Mouse (Mus musculus): ENCODE results near the gene Zfp189. TPM values are rescaled to one million over a fixed set of nuclear protein-coding genes. Genes with fewer than 3 reads are reported as not detected.
"Not testable (repeated sequence)": the region's sequence is repeated elsewhere in the genome, so short reads cannot be mapped to it uniquely, and the experiment has no call there.

Gene Zfp189
- 3.5 and 3.8 TPM in 2 replicates for polyA plus RNA-seq (2015; fragmentation: Nextera tagmentation; extraction: Ambion mirVana)

DNA sequence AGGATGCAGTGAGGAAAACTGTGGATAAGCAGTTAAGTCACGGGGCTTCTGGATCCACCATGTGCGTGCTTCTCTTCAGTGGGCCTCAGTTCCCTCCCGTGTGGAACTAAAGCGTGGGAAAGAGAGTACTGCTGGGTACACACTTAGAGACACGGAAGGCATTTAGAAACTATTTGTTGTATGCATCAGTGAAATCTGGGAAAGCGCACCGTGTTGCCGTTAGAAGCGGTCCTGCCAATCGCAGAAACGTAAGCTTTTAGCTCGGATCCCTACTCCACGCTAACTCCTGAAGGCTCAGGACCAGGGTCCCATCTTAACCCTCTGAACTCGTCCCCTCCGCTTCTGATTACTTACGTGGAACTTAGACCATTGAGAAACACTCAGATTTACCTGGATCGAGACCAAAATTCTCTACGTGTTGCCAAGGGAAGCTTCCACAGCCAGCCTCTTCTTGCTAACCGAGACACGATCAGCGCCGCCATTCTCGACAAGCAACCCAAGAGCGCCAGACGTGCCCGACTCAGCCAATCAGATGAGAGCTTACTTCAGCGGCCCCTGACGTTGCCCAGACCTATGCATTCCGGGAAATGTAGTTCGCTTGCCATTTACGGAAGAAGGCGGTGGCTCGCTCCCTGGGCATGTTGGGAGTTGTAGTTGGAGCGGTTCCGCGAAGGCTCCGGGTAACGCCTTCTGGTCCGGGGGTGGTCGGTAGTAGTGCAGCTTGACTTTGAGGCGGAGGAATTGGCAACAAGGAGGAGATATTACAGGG is at the start of gene Zfp189, which contains the start of gene Mrpl50:
Zfp189 (plus strand) TSS at position 605 of the 769 bp plus-strand sequence.
Mrpl50 (minus strand) TSS at position 522 of the 769 bp plus-strand sequence.
- H3K36me3 ChIP-seq (ENCODE audit: control insufficient read depth, insufficient read depth) = peaks cover 9% of the 10 kb centered on the region
- H3K27me3 ChIP-seq (ENCODE audit: control insufficient read depth, insufficient read depth, low read depth, low read length) = no peaks in the 10 kb centered on the region
- peak within 1 kb of the TSS; percentile 81 for H3K9ac ChIP-seq (ENCODE audit: low read depth, low read length)
- H3K4me1 ChIP-seq (ENCODE audit: control insufficient read depth, low read depth, low read length) = peaks cover 12% of the 10 kb centered on the region
- no peaks in the 10 kb centered on the region for H3K9me3 ChIP-seq (replicated peaks; ENCODE audit: control insufficient read depth, low read length)
- ATAC-seq (ENCODE audit: low read depth) = peak; percentile 99
- peak within 1 kb of the TSS; percentile 86 for H3K4me3 ChIP-seq (ENCODE audit: low read depth, low read length)
- H3K4me2 ChIP-seq (ENCODE audit: low read depth, low read length) = peak within 1 kb of the TSS; percentile 81
- WGBS (ENCODE audit: insufficient replicate concordance) = under 1% methylated on average over 41 of the region's 41 CpGs
- H3K27ac ChIP-seq (ENCODE audit: low read length) = peak within 1 kb of the TSS; percentile 75

DNA sequence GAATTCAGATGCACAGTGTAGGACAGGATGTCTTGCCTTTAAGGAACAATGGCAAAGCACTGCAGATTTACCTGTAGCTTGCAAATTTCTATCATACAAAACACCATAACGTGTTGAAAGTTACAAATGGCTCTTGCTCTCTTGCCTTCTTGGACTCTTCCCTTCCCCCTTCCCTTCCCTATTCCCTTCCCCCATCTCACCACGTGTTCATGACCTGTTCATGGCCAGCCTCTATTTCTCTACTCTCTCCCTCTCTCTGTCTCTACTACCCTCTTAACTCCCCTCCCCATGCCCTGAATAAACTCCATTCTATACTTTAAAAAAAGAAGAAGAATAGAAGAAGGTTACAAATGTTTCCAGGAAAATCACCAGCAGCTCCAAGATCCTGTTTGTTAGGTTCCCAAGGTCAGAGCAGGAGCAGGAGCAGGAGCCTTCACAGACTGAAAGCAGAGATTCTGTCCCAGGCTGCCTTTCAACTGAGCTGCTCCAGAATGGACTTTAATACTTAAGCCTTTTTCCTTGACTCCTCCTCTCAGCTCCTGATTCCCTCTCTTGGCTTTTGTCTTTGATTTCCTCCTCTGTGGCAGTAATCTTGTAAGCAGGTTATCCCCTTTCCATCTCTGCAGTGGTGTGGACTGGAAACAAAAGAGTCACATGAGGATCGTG is 47.4 kb upstream of the Zfp189 start, which contains the start of gene Acnat1:
Acnat1 (minus strand) TSS at position 478 of the 666 bp plus-strand sequence.
- no peaks in the 10 kb centered on the region for H3K27me3 ChIP-seq (ENCODE audit: control insufficient read depth, insufficient read depth, low read depth, low read length)
- H3K9ac ChIP-seq (ENCODE audit: low read depth, low read length) = no peak within 1 kb of the TSS
- H3K36me3 ChIP-seq (ENCODE audit: control insufficient read depth, insufficient read depth) = no peaks in the 10 kb centered on the region
- H3K27ac ChIP-seq (ENCODE audit: low read length) = peak within 1 kb of the TSS; percentile 20
- no peak for ATAC-seq (ENCODE audit: low read depth)
- WGBS (ENCODE audit: insufficient replicate concordance) = 38% methylated on average over 3 of the region's 3 CpGs
- H3K4me2 ChIP-seq (ENCODE audit: low read depth, low read length) = peak within 1 kb of the TSS; percentile 2
- no peak within 1 kb of the TSS for H3K4me3 ChIP-seq (ENCODE audit: low read depth, low read length)
- peaks cover 32% of the 10 kb centered on the region for H3K4me1 ChIP-seq (ENCODE audit: control insufficient read depth, low read depth, low read length)
- no peaks in the 10 kb centered on the region for H3K9me3 ChIP-seq (replicated peaks; ENCODE audit: control insufficient read depth, low read length)

- H3K9me3 ChIP-seq (replicated peaks; ENCODE audit: control insufficient read depth, low read length) = no peaks in the 10 kb centered on the region
- peak overlapping the region; percentile 20 for H3K27ac ChIP-seq (ENCODE audit: low read length)
- H3K4me3 ChIP-seq (ENCODE audit: low read depth, low read length) = no peak overlapping the region
- H3K4me1 ChIP-seq (ENCODE audit: control insufficient read depth, low read depth, low read length) = peaks cover 32% of the 10 kb centered on the region
- H3K36me3 ChIP-seq (ENCODE audit: control insufficient read depth, insufficient read depth) = no peaks in the 10 kb centered on the region
- no peaks in the 10 kb centered on the region for H3K27me3 ChIP-seq (ENCODE audit: control insufficient read depth, insufficient read depth, low read depth, low read length)
- no peak overlapping the region for H3K9ac ChIP-seq (ENCODE audit: low read depth, low read length)
- H3K4me2 ChIP-seq (ENCODE audit: low read depth, low read length) = peak overlapping the region; percentile 2
- ATAC-seq (ENCODE audit: low read depth) = peak; percentile 85
Observed at GRCm38 (mm10) chr4:49474583-49474982, 46.4 kb upstream of the Zfp189 start.

- H3K27ac ChIP-seq (ENCODE audit: low read length) = peak overlapping the region; percentile 74
Observed at GRCm38 (mm10) chr4:49478118-49478877, 42.7 kb upstream of the Zfp189 start.

GRCm38 (mm10) chr4:49479035-49479434 is 41.9 kb upstream of the Zfp189 start:
- Histone ChIP-seq H3K4me1 (ENCODE audit: control insufficient read depth, low read depth, low read length) (peaks cover 33% of the 10 kb centered on the region), H3K4me2 (ENCODE audit: low read depth, low read length) (peak overlapping the region; percentile 76)
- not testable (repeated sequence) for H3K4me3 ChIP-seq (ENCODE audit: low read depth, low read length); H3K36me3 ChIP-seq (ENCODE audit: control insufficient read depth, insufficient read depth); ATAC-seq (ENCODE audit: low read depth); H3K9ac ChIP-seq (ENCODE audit: low read depth, low read length); H3K9me3 ChIP-seq (replicated peaks; ENCODE audit: control insufficient read depth, low read length); H3K27ac ChIP-seq (ENCODE audit: low read length); H3K27me3 ChIP-seq (ENCODE audit: control insufficient read depth, insufficient read depth, low read depth, low read length)
- WGBS (ENCODE audit: insufficient replicate concordance) = 9% methylated on average over 2 of the region's 2 CpGs

More at GRCm38 (mm10) chr4:49478118-49478877, 42.7 kb upstream of the Zfp189 start:
- peak; percentile 78 for ATAC-seq (ENCODE audit: low read depth)
- no peaks in the 10 kb centered on the region for H3K27me3 ChIP-seq (ENCODE audit: control insufficient read depth, insufficient read depth, low read depth, low read length)
- H3K4me2 ChIP-seq (ENCODE audit: low read depth, low read length) = peak overlapping the region; percentile 76
- no peaks in the 10 kb centered on the region for H3K36me3 ChIP-seq (ENCODE audit: control insufficient read depth, insufficient read depth)
- H3K4me3 ChIP-seq (ENCODE audit: low read depth, low read length) = peak overlapping the region; percentile 46
- peaks cover 35% of the 10 kb centered on the region for H3K4me1 ChIP-seq (ENCODE audit: control insufficient read depth, low read depth, low read length)
- WGBS (ENCODE audit: insufficient replicate concordance) = 16% methylated on average over 19 of the region's 19 CpGs
- no peaks in the 10 kb centered on the region for H3K9me3 ChIP-seq (replicated peaks; ENCODE audit: control insufficient read depth, low read length)
- H3K9ac ChIP-seq (ENCODE audit: low read depth, low read length) = peak overlapping the region; percentile 62

DNA sequence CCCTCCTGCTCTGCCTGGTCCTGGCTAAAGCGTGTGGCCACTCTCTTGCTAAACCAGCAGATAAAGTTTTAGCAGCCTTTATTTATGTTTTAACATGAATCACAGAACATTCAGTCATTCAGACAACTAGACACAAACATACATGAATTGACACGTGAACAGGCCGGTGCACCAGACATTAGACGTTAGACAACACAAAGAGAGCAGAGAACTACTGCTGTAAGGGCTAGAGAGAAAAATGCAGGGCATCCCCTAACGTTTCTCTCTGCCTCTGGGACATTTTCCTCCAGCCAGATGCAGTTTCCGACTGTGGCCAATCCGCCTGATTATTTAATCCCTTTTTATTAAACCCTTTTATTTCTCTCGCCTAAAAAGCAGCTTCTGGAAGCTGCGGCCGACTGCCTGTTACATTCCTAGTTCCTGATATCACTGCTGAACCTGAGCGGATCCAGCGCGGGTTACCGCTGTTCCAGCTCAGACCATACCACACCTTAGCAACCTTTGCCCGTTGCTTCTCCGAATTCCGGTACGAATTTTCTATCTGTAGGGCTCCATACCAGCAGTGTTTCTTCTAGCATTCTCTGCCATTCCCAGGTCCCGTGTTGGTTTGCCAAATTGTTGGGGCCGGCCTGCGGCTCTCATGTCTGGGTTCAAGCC is 40.7 kb upstream of the Zfp189 start:
- peak overlapping the region; percentile 30; the same call in 1 of the 2 replicates for H3K4me2 ChIP-seq (ENCODE audit: low read depth, low read length)
- peak overlapping the region; percentile 16 for H3K4me3 ChIP-seq (ENCODE audit: low read depth, low read length)
- H3K9me3 ChIP-seq (replicated peaks; ENCODE audit: control insufficient read depth, low read length) = no peaks in the 10 kb centered on the region
- ATAC-seq (ENCODE audit: low read depth) = no peak
- H3K36me3 ChIP-seq (ENCODE audit: control insufficient read depth, insufficient read depth) = no peaks in the 10 kb centered on the region
- peak overlapping the region; percentile 54 for H3K27ac ChIP-seq (ENCODE audit: low read length)
- no peaks in the 10 kb centered on the region for H3K27me3 ChIP-seq (ENCODE audit: control insufficient read depth, insufficient read depth, low read depth, low read length)
- 39% methylated on average over 21 of the region's 21 CpGs for WGBS (ENCODE audit: insufficient replicate concordance)
- peak overlapping the region; percentile 24 for H3K9ac ChIP-seq (ENCODE audit: low read depth, low read length)
- peaks cover 26% of the 10 kb centered on the region for H3K4me1 ChIP-seq (ENCODE audit: control insufficient read depth, low read depth, low read length)

- 52% methylated on average over 3 of the region's 3 CpGs for WGBS (ENCODE audit: insufficient replicate concordance)
- no peak for ATAC-seq (ENCODE audit: low read depth)
- H3K4me1 ChIP-seq (ENCODE audit: control insufficient read depth, low read depth, low read length) = peaks cover 20% of the 10 kb centered on the region
- no peaks in the 10 kb centered on the region for H3K36me3 ChIP-seq (ENCODE audit: control insufficient read depth, insufficient read depth)
- no peaks in the 10 kb centered on the region for H3K27me3 ChIP-seq (ENCODE audit: control insufficient read depth, insufficient read depth, low read depth, low read length)
- no peak overlapping the region for H3K9ac ChIP-seq (ENCODE audit: low read depth, low read length)
- H3K4me3 ChIP-seq (ENCODE audit: low read depth, low read length) = no peak overlapping the region
- H3K4me2 ChIP-seq (ENCODE audit: low read depth, low read length) = no peak overlapping the region
- no peak overlapping the region for H3K27ac ChIP-seq (ENCODE audit: low read length)
- no peaks in the 10 kb centered on the region for H3K9me3 ChIP-seq (replicated peaks; ENCODE audit: control insufficient read depth, low read length)
Observed at GRCm38 (mm10) chr4:49480896-49481295, 40.1 kb upstream of the Zfp189 start.

- Histone ChIP-seq H3K4me1 (ENCODE audit: control insufficient read depth, low read depth, low read length) (peaks cover 3% of the 10 kb centered on the region; the same call in 1 of the 2 replicates), H3K9me3 (replicated peaks; ENCODE audit: control insufficient read depth, low read length) (no peaks in the 10 kb centered on the region), H3K27me3 (ENCODE audit: control insufficient read depth, insufficient read depth, low read depth, low read length) (no peaks in the 10 kb centered on the region), H3K36me3 (ENCODE audit: control insufficient read depth, insufficient read depth) (no peaks in the 10 kb centered on the region), H3K27ac (ENCODE audit: low read length) (peak overlapping the region; percentile 77), H3K9ac (ENCODE audit: low read depth, low read length) (no peak overlapping the region), H3K4me2 (ENCODE audit: low read depth, low read length) (no peak overlapping the region), H3K4me3 (ENCODE audit: low read depth, low read length) (no peak overlapping the region)
- peak; percentile 87 for ATAC-seq (ENCODE audit: low read depth)
Observed at GRCm38 (mm10) chr4:49485442-49485841, 35.5 kb upstream of the Zfp189 start.

Measured in liver, embryonic 16.5 days (tissue).